Mouse (Mus musculus) liver, postnatal 0 days (tissue): Measurements from ENCODE around the gene Bdnf.

ENCODE experiments used
- CTCF ChIP-seq: sonication (generic); IDR thresholded peaks from 2 replicates; pipeline ENCODE4 v1.5.1; 2016; ENCODE audit warnings: antibody characterized with exemption, low read depth
- EP300 ChIP-seq: IDR thresholded peaks from 2 replicates; pipeline ENCODE4 v1.6.1; 2016; ENCODE audit warnings: antibody characterized with exemption, low read depth, mild to moderate bottlenecking

GRCm38 (mm10) chr2:109766772-109767171, 92.3 kb downstream of the Bdnf start:
- TF ChIP-seq EP300 (no peak), CTCF (no peak)
